In the genomic region with DNA sequence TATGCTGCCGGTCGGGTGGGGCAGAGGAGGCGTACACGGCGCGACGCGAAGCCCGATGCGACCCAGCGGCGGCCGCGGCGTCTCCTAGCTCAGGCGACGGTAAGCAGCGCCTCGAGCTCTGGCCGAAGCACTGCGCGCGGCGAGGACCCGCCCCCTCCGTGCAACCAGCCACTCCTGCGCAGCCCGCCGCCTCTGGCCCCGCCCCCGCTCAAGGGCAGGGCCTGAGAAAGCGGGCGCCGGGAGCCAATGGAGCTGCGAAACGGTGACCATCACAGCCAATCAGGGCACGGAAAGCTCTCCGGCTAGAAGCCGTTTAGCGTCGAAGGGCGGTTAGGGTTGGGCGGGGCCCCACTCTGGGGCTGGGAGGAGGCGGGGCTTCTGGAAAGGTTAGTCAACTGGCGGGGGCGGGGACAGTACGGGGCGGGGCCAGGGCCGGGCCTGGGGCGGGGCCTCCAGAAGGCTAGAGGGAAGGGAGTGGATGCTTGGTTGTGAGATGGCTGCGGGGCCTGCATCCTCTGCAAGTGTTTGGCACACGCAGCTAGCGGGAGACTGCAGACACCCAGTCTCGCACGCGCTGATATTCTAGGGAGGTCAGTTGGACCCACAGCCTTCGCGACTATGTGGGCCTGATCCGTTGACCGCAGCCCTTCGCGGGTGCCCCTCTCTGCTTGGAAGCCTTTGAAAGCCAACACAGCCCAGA, we compare ENCODE assay signal across 7 mouse cellular contexts. TPM values are rescaled to one million over a fixed set of nuclear protein-coding genes. Genes with fewer than 3 reads are reported as not detected.
DNase-seq lines count a peak whose midpoint lies in the region; ATAC-seq and TF ChIP-seq lines count a peak whose summit lies in the region.

A gene (minus strand): TSS at position 98 of the 700 bp plus-strand sequence.

- intact Hi-C loops in heart, adult 2 months (cut with DNase I), result loop anchor here (2.0 to 5.0 kb wide), 3 partner anchors 57 to 125 kb away; no protein-coding TSS in a partner anchor

- DNase-seq in heart, adult 2 months, result peak; percentile 95 to 98
- peak; percentile 99 for DNase-seq in kidney, adult 2 months
- peak; percentile 98 for DNase-seq in limb, embryonic 11.5 days (ENCODE audit: low spot score)
- peak; percentile 99 for DNase-seq in midbrain, embryonic 14.5 days
- DNase-seq in spleen, adult 12 weeks (ENCODE audit: low spot score), result peak; percentile 86

- no peaks in the 10 kb centered on the region for H3K27me3 ChIP-seq in embryonic facial prominence, embryonic 15.5 days
- H3K27me3 ChIP-seq in heart, adult 2 months (ENCODE audit: control insufficient read depth, insufficient read depth, low read length), result no peaks in the 10 kb centered on the region
- no peaks in the 10 kb centered on the region for H3K27me3 ChIP-seq in kidney, adult 2 months (replicated peaks; ENCODE audit: control insufficient read depth, insufficient read depth, low read length)
- no peaks in the 10 kb centered on the region for H3K27me3 ChIP-seq in limb, embryonic 11.5 days (ENCODE audit: control insufficient read depth, insufficient read depth, low read length)
- H3K27me3 ChIP-seq in midbrain, embryonic 14.5 days (ENCODE audit: control insufficient read depth, insufficient read depth, low read length), result no peaks in the 10 kb centered on the region

- H3K4me1 ChIP-seq in bone marrow macrophage, adult 2 months (ENCODE audit: control insufficient read depth, insufficient read depth, low read length), result peaks cover 2% of the 10 kb centered on the region; the same call in 1 of the 2 replicates
- peaks cover 49% of the 10 kb centered on the region for H3K4me1 ChIP-seq in embryonic facial prominence, embryonic 15.5 days
- no peaks in the 10 kb centered on the region for H3K4me1 ChIP-seq in heart, adult 2 months (ENCODE audit: control insufficient read depth, insufficient read depth, low read length)
- H3K4me1 ChIP-seq in kidney, adult 2 months (ENCODE audit: control insufficient read depth, insufficient read depth, low read length), result peaks cover 6% of the 10 kb centered on the region; the same call in 1 of the 2 replicates
- peaks cover 30% of the 10 kb centered on the region for H3K4me1 ChIP-seq in limb, embryonic 11.5 days (ENCODE audit: control insufficient read depth, insufficient read depth, low read length)
- peaks cover 14% of the 10 kb centered on the region for H3K4me1 ChIP-seq in midbrain, embryonic 14.5 days (ENCODE audit: control insufficient read depth, insufficient read depth, low read length)

- H3K9me3 ChIP-seq in embryonic facial prominence, embryonic 15.5 days (replicated peaks), result no peaks in the 10 kb centered on the region
- H3K9me3 ChIP-seq in limb, embryonic 11.5 days (ENCODE audit: control insufficient read depth, low read length), result no peaks in the 10 kb centered on the region
- no peaks in the 10 kb centered on the region for H3K9me3 ChIP-seq in midbrain, embryonic 14.5 days (ENCODE audit: control insufficient read depth, low read length)

- H3K36me3 ChIP-seq in embryonic facial prominence, embryonic 15.5 days, result no peaks in the 10 kb centered on the region
- no peaks in the 10 kb centered on the region for H3K36me3 ChIP-seq in heart, adult 2 months (ENCODE audit: control insufficient read depth, insufficient read depth, low read length)
- no peaks in the 10 kb centered on the region for H3K36me3 ChIP-seq in kidney, adult 2 months (ENCODE audit: control insufficient read depth, insufficient read depth, low read length)
- H3K36me3 ChIP-seq in limb, embryonic 11.5 days (ENCODE audit: control insufficient read depth, insufficient read depth, low read length), result no peaks in the 10 kb centered on the region
- no peaks in the 10 kb centered on the region for H3K36me3 ChIP-seq in midbrain, embryonic 14.5 days (ENCODE audit: control insufficient read depth, insufficient read depth, low read length)

- H3K4me3 ChIP-seq in bone marrow macrophage, adult 2 months (ENCODE audit: insufficient read depth, low read length), result peak within 1 kb of the TSS; percentile 41
- peak within 1 kb of the TSS; percentile 66 for H3K4me3 ChIP-seq in embryonic facial prominence, embryonic 15.5 days (replicated peaks)
- peak within 1 kb of the TSS; percentile 73 for H3K4me3 ChIP-seq in heart, adult 2 months
- H3K4me3 ChIP-seq in kidney, adult 2 months (ENCODE audit: insufficient read depth, low read depth, low read length), result peak within 1 kb of the TSS; percentile 89
- peak within 1 kb of the TSS; percentile 57 for H3K4me3 ChIP-seq in limb, embryonic 11.5 days (ENCODE audit: low read depth, low read length)
- peak within 1 kb of the TSS; percentile 69 for H3K4me3 ChIP-seq in midbrain, embryonic 14.5 days (replicated peaks; ENCODE audit: low read depth, low read length)

- H3K79me2 ChIP-seq in heart, adult 2 months (replicated peaks; ENCODE audit: control insufficient read depth, insufficient read depth, low read length), result no peaks in the 10 kb centered on the region

- TF ChIP-seq EP300 in heart, adult 2 months (IDR thresholded peaks at IDR 0.05; ENCODE audit: insufficient read depth, low read depth, low read length), result no peak

- no peak within 1 kb of the TSS for H3K27ac ChIP-seq in bone marrow macrophage, adult 2 months (ENCODE audit: insufficient read depth, low read depth, low read length)
- H3K27ac ChIP-seq in embryonic facial prominence, embryonic 15.5 days (replicated peaks), result 0 out of 2 replicates have a peak within 1 kb of the TSS, but pooled peaks have one; percentile 24
- peak within 1 kb of the TSS; percentile 40 for H3K27ac ChIP-seq in heart, adult 2 months
- H3K27ac ChIP-seq in kidney, adult 2 months (ENCODE audit: insufficient read depth, low read depth, low read length), result peak within 1 kb of the TSS; percentile 18; the same call in 1 of the 2 replicates
- H3K27ac ChIP-seq in limb, embryonic 11.5 days (replicated peaks; ENCODE audit: low read depth, low read length), result no peak within 1 kb of the TSS
- peak within 1 kb of the TSS; percentile 52 for H3K27ac ChIP-seq in midbrain, embryonic 14.5 days (replicated peaks; ENCODE audit: low read depth, low read length)

- WGBS in embryonic facial prominence, embryonic 15.5 days, result 2% methylated on average over 62 of the region's 62 CpGs
- 3% methylated on average over 60 of the region's 62 CpGs for WGBS in heart, adult 2 months
- WGBS in kidney, adult 2 months, result 4% methylated on average over 61 of the region's 62 CpGs
- WGBS in limb, embryonic 11.5 days, result 2% methylated on average over 57 of the region's 62 CpGs
- WGBS in midbrain, embryonic 14.5 days, result 1% methylated on average over 62 of the region's 62 CpGs

- peak within 1 kb of the TSS; percentile 99 for H3K4me2 ChIP-seq in embryonic facial prominence, embryonic 15.5 days (replicated peaks)
- peak within 1 kb of the TSS; percentile 87 for H3K4me2 ChIP-seq in limb, embryonic 11.5 days (ENCODE audit: low read depth, severe bottlenecking)
- H3K4me2 ChIP-seq in midbrain, embryonic 14.5 days (ENCODE audit: low read length), result peak within 1 kb of the TSS; percentile 96

- H3K9ac ChIP-seq in embryonic facial prominence, embryonic 15.5 days, result peak within 1 kb of the TSS; percentile 71
- H3K9ac ChIP-seq in heart, adult 2 months (ENCODE audit: low read depth, low read length), result peak within 1 kb of the TSS; percentile 96
- H3K9ac ChIP-seq in limb, embryonic 11.5 days (ENCODE audit: low read length), result peak within 1 kb of the TSS; percentile 61
- peak within 1 kb of the TSS; percentile 73 for H3K9ac ChIP-seq in midbrain, embryonic 14.5 days (replicated peaks; ENCODE audit: low read length)

- TF ChIP-seq POLR2A in bone marrow macrophage, adult 2 months (IDR thresholded peaks at IDR 0.05; ENCODE audit: borderline replicate concordance, low read depth, low read length), result no peak
- peak; percentile 62 for TF ChIP-seq POLR2A in heart, adult 2 months (IDR thresholded peaks at IDR 0.05; ENCODE audit: insufficient read depth, low read depth, low read length)
- TF ChIP-seq POLR2A in kidney, adult 2 months (IDR thresholded peaks at IDR 0.05; ENCODE audit: low read depth, low read length), result peak; percentile 53

- peak; percentile 97 for ATAC-seq in embryonic facial prominence, embryonic 15.5 days (ENCODE audit: insufficient number of reproducible peaks, low FRiP score, low TSS enrichment, low read depth)
- peak; percentile 97 for ATAC-seq in limb, embryonic 11.5 days (ENCODE audit: insufficient number of reproducible peaks, low FRiP score, low TSS enrichment, low read depth)
- peak; percentile 98 for ATAC-seq in midbrain, embryonic 14.5 days (ENCODE audit: low FRiP score, low TSS enrichment)

- TF ChIP-seq CTCF in bone marrow macrophage, adult 2 months (IDR thresholded peaks at IDR 0.05; ENCODE audit: low read depth, low read length), result no peak
- TF ChIP-seq CTCF in heart, adult 2 months (IDR thresholded peaks at IDR 0.05), result peak; percentile 16; the same call in 1 of the 2 replicates
- TF ChIP-seq CTCF in kidney, adult 2 months (conservative IDR thresholded peaks at IDR 0.05; ENCODE audit: insufficient read depth, insufficient read length, low read depth, low read length), result no peak

RNA-seq across cellular contexts. Expression of the gene that starts here (rescaled TPM):
- polyA plus RNA-seq in bone marrow macrophage, adult 2 months (2012; ENCODE audit: insufficient read depth, insufficient read length, missing spikeins), result 5.9 and 6.1 TPM in 2 replicates
- polyA plus RNA-seq in embryonic facial prominence, embryonic 15.5 days (2015; fragmentation: Nextera tagmentation; extraction: Ambion mirVana), result 26.8 and 27.7 TPM in 2 replicates
- 1 to 10 TPM; 3.8 TPM for total RNA-seq in heart, adult 2 months (2021)
- polyA plus RNA-seq in heart, adult 2 months (2012; rRNA removed), result 4.0 and 4.9 TPM in 2 replicates
- polyA plus RNA-seq in kidney, adult 2 months (2012; rRNA removed), result 19.1 and 23.5 TPM in 2 replicates
- polyA plus RNA-seq in limb, embryonic 11.5 days (2014; fragmentation: Nextera tagmentation; extraction: Ambion mirVana), result 19.4 and 21.2 TPM in 2 replicates
- 37.3 and 43.3 TPM in 2 replicates for polyA plus RNA-seq in midbrain, embryonic 14.5 days (2014; fragmentation: Nextera tagmentation; extraction: Ambion mirVana)

Comparison
In these comparisons a context has a peak if more than half of its experiments do, and no peak if none do; other contexts are left out.
1. H3K27ac ChIP-seq: peak in embryonic facial prominence, embryonic 15.5 days (single experiment), heart, adult 2 months (single experiment), kidney, adult 2 months (single experiment) and midbrain, embryonic 14.5 days (single experiment); none in bone marrow macrophage, adult 2 months (single experiment) and limb, embryonic 11.5 days (single experiment).
2. Peak in every context shown above with its lines, with median percentiles within 50 percentile points of each other: H3K4me3 ChIP-seq, ATAC-seq, H3K4me2 ChIP-seq, H3K9ac ChIP-seq and DNase-seq.